Mouse (Mus musculus) olfactory bulb, adult 2 months (tissue): Measurements from ENCODE around the gene Lmf2.

Source experiments
- CTCF ChIP-seq: fragments of 200-500 bp; IDR thresholded peaks from 2 replicates; pipeline ENCODE4 v1.5.1; 2012; ENCODE audit warnings: low read depth, mild to moderate bottlenecking, low read length, moderate library complexity; ENCODE audit not compliant: insufficient read depth
- POLR2A ChIP-seq: fragments of 200-500 bp; IDR thresholded peaks from 2 replicates; pipeline ENCODE4 v1.6.1; 2012; ENCODE audit warnings: mild to moderate bottlenecking, low read depth, low read length, moderate library complexity; ENCODE audit not compliant: insufficient read depth

- TF ChIP-seq CTCF = no peak
- TF ChIP-seq POLR2A = no peak
Measured at GRCm38 (mm10) chr15:89314511-89315189, 40.8 kb downstream of the Lmf2 start.
